Mouse (Mus musculus): ENCODE data around the gene Mast3.

DNA sequence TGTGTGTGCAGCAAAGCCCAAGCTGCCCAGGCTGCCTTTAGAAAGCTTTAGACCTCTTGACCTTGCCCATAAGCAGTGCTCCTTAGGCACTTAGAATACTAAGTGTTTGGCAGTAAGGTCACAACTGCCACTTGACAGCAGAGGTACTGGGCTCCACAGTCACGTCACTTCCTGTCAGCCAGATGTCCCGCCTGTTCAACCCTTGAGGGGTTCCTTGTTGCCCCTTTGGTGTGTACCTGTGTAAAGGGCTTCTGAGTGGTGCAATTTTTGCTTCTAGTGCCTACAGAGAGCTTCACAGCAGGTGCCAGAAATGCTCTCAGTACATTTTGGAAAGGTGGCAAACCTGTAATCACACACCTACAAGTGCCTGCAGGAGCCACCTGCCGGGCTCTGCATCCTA lies 66.6 kb downstream of the Mast3 start:
- no peak for TF ChIP-seq POLR2A (IDR thresholded peaks at IDR 0.05; ENCODE audit: extremely low read depth, insufficient read depth, low read length)
- TF ChIP-seq CTCF (IDR thresholded peaks at IDR 0.05; ENCODE audit: extremely low read depth, insufficient read depth, low read length) = no peak

Data from cortical plate, adult 2 months (tissue).